Mouse (Mus musculus): ENCODE measurements around the gene Dlgap5.

GRCm38 (mm10) chr14:47462453-47462852 lies 44.2 kb upstream of the Dlgap5 start:
- TF ChIP-seq MAZ (IDR thresholded peaks at IDR 0.05; ENCODE audit: low read depth, low read length) (no peak), CTCF (conservative IDR thresholded peaks at IDR 0.05 in 1 of 2, IDR thresholded peaks at IDR 0.05 in 1 of 2; ENCODE audit: low read depth in 2 of 2, low read length in 2 of 2) (no peak), POLR2A (IDR thresholded peaks at IDR 0.05; ENCODE audit: low read depth, low read length) (no peak), ZNF384 (IDR thresholded peaks at IDR 0.05; ENCODE audit: low read depth, low read length) (no peak), MEF2A (IDR thresholded peaks at IDR 0.05; ENCODE audit: borderline replicate concordance, low read depth, low read length) (no peak), EP300 (IDR thresholded peaks at IDR 0.05; ENCODE audit: low read length) (no peak), ETS1 (conservative IDR thresholded peaks at IDR 0.05; ENCODE audit: low read depth, low read length) (no peak), TCF12 (IDR thresholded peaks at IDR 0.05; ENCODE audit: low read depth, low read length) (no peak), HCFC1 (IDR thresholded peaks at IDR 0.05; ENCODE audit: low read depth, low read length) (no peak), JUND (conservative IDR thresholded peaks at IDR 0.05; ENCODE audit: low read depth, low read length) (no peak)

Measured in CH12.LX (cell line).